Mouse (Mus musculus): Measurements from ENCODE around the gene Tacc3.
A peak's percentile ranks its signal among the peaks of the same experiment; 100 is the strongest.

Tacc3 gene

GRCm38 (mm10) chr5:33694848-33695717, 37.2 kb downstream of the Tacc3 start:
- DNase-seq (ENCODE audit: low spot score), result peak; percentile 79

DNA sequence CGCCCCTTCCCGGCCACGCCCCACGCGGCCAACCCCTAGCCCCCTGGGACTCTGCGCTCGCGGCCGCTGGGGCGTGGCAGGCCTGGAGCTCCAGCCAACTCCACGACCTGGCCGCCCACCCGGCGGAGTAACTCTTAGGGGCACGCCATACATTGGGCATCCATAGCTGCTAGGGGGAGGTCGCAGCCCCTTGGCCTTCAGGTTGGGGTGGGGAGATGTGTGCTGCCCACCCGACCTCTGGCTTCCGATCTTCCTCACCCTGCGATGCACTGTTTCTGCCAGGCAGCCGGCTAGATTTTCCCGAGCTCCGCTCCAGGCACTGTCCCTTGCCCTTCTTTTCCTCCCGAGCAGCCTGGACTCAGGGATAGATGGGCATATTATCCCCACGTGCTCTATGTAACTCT, 37.8 kb downstream of the Tacc3 start:
- DNase-seq (ENCODE audit: low spot score), result peak; percentile 90

DNA sequence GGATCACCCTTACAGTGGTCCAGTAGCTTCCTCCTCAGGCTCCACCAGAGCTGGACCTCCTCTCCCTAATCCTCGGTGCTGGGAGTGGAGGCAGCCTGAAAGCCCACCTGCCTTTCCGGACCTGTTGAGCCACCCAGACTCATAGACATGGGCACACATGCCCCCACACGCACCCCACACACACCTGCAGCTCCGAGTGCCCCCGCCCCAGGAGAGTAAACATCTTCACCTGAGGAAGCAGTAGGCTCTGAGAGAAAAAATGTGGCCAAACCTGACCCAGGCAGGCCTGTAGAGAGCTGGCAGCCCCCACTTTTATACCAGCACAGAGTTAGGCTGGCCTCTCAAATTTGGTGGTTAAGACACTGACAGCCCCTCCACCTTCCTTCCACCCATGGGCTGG, 38.5 kb downstream of the Tacc3 start:
- no peak for DNase-seq (ENCODE audit: low spot score)

DNA sequence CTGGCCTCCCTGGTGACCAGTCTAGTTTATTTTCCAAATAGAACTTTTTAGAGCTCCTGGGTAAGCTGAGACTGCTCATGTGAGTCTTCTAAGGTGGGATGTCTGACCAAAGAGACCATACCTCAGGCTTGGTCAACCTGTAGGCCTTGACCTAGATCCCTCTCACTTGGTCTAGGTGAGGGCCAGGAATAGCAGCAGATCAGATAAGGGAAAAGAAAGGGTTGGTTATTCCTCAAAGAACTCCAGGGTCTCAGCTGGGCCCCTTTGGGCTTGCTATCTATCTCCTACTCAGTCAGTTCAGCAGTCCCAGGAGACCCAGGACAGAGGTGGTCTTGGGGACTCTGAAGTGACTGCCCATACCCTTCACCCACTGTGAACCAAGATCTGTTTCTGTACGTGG, 39.6 kb downstream of the Tacc3 start:
- DNase-seq (ENCODE audit: low spot score), result no peak

DNA sequence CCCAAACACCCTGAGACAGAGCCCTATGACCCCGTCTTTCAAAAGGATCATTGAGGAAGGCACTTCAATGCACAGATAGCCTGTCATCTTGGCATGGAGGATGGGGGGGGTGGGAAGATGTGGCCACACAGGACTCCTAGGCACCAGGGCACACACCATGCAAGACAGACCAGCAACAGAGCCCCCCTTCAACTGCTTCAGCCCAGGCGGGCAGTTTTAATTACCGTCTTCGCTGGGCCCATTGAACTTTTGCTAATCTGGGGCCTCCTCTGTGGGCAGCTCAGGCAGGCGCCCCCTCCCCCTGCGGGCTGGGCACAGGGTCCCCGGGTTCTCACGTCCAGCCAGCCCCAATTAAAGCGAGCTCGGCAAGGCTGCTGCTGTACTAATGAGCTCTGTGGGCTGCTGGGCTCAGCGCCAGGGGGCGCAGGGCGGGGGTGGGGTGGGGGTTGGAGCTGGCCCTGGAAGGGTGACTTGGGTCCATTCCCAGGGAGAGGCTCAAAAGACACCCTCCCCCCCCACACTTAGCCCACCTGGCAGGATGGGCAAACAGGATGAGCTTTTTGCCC, 40.1 kb downstream of the Tacc3 start:
- DNase-seq (ENCODE audit: low spot score), result peak; percentile 44

DNA sequence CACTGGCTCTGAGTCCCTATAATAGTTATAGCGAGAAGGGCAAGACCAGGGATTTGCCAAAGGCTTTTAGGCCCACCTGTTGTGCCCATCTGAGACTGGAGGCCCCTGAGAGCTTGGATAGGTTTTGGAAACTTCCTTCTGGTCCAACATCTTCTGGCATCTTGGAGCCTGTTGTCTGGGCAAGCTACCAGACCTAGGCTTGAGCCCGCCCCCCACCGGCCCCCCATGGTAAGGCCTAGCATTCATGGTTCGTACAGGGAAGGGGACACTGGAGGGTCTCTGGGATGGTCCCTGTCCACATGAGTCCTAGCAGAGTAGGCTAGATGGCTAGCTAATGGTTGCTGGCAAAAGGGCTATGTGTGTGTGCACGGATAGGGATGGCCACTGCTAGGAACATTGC, 40.7 kb downstream of the Tacc3 start:
- DNase-seq (ENCODE audit: low spot score), result no peak

DNA sequence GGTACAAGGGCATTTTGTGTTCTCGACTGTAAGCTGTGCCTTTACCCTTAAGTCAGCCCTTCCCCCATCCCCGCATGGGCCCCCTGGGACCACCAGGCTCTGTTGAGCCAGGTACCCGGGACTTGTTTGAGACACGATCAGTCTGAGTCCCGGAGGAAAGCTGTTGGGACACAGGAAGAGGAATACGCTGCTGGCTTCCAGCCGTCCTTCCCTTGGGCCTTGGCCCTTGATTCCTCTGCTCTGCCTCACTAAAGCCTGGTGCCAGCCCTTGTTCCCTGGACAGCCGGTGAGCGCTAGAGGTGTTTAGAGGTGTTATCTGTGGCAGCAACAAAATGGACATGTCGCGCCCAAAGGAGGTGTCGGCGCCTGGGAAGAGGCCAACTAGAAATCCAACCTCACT, 42.1 kb downstream of the Tacc3 start:
- no peak for DNase-seq (ENCODE audit: low spot score)

DNA sequence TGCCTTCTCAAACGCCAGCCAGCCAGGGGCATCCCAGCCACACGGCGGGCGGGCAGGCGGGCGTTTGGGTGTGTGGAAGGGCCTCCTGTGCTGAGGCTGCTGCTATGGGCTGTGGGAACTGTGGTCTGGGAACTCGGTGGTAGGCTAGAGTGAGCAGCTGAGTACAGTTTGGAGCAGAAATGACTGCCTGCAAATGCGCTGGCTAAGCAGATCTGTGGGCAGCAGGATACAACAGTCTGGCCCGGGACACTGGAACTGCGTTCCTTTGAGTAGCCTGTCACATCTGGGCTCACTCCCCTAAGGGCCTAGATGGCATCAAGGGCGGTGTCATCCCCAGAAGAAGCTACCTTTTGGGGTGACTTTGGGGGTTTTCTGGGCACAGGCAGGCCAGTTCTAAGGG, 43.9 kb downstream of the Tacc3 start:
- no peak for DNase-seq (ENCODE audit: low spot score)

DNA sequence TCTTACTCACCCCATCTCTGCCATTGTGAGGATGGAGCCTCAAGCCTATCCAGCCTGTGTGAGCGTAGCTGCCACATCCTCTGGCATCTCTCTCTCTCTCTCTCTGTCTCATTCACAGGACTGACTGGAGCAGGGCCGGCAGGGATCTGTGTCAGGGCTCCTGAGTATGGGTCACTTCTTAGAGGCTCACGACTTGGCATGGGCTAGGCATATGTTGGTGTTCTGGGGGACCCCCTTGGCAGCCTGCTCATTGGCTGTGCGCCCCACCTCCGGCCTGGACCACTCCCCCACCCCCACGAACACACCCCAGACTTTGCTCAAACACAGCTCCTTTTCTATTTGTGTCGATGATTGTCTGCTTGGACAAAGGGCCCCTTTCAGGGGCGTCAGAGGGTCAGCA, 46.1 kb downstream of the Tacc3 start:
- no peak for DNase-seq (ENCODE audit: low spot score)

DNA sequence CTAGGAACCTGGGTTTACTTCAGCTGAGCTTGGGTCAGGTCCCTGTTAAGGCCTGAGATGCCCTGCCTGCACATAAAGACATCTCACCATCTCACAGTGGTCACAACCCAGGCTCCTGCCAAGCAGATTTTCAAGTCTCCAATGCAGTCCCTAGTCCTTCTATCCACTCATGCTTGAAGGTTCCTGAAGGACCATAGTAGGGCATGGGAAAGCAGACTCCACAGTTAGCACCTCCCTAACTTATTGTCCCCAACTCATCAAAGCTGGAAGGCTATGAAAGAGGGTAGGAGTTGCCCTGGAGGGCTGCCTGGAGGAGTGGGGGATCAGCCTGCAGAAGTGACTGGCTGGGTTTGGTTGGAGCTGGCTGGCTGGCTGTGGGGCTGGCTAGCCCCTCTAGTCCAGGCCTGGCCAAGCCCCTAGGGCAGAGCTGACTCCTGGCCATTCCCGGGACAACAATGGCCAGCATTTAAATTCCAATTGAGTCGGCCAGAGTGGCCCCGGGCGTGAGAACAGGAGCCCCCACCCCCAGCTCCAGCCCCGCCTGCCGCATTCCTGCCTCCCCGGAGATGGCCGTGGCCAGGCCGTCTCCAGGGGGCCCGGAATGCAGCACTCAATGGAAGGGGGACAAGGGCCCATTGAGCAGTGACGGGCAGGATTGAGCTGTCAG, 47.1 kb downstream of the Tacc3 start:
- no peak for DNase-seq (ENCODE audit: low spot score)

DNA sequence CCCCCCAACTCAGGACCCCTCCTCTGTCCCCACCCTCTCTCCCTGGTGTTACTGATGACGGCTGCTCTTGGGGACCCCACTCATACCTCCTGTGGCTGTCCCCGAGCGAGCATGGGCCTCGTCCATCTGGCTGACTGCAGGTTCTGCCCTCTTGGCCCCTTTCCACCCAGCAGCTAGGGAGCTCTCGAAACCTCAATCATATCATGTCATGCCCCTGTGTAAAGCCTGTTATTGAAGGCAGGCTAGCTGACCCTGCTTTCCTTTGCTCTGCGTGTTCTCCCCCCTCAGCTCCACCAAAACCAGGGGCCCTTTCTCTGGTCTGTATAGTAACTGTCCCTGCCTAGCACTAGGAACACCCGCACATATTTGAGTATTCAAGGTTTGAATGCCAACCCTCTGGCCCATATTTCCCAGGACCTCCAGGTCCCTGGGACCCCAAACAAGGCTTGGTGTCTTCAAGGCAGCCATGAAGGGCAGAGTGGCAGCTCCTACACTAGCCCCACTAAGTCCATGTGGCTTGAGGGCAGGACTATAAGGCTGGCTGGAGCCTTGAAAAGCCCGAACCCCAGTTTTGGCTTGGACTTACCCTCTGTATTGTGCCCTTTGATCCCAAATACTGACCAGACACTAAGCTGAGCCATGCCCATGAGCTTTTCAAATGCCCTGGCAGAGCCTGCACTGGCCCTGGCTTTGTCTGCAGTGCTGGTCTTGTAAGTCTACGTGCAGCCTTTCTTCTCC, 47.9 kb downstream of the Tacc3 start:
- DNase-seq (ENCODE audit: low spot score), result no peak

DNA sequence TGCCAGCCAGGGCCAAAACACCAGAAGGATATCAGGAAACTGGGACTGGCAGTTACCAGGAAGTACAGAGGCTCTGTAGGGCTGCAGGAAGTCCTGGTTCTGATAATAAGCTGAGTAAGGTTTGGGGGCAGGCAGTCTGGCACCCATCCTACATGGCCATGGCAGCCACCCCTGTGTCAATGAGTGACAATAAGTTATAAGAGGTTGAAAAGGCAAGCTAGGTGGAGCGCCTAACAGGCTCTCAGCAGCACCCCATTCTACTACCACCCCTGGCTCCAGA, 48.4 kb downstream of the Tacc3 start:
- DNase-seq (ENCODE audit: low spot score), result no peak

- no peak for DNase-seq (ENCODE audit: low spot score)
These were observed 49.2 kb downstream of the Tacc3 start for GRCm38 (mm10) chr5:33707163-33707562.

DNA sequence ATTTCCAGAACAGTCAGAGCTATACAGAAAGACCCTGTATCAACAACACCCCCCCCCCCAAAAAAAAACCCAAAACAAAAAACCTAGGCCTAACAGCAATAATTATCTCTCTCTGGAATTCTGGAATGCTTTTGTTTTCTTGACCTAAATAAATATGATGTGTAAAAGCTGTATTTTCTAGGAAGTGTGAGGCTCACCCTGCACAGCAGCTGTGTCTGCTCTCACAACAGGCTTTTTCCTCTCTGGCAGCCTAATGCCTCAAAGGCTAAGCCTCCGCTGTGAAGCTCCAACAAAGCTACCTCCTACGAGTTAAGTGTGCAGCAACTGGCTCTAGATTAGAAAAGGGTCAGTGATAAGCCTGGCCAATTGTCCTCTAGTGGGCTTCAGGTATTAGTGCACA, 51.1 kb downstream of the Tacc3 start:
- no peak for DNase-seq (ENCODE audit: low spot score)

DNA sequence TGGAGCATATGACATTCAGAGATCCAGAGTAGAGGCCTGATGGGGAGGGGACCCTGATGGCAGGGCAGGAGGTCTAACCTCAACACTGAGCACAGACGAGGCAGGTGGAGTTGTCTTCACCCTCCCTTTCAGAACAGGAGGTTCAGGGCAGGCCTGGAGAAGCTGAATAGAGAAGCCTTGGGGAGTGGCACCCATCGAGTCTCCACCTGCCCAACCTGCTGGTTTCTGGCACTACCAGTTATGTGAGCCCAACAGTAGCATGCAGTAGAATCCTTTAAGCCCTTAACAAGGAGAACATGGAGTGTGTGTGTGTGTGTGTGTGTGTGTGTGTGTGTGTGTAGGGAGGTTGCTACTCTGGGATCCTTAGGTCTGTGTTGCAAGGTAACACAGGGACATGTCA, 54.6 kb downstream of the Tacc3 start:
- DNase-seq (ENCODE audit: low spot score), result no peak

- DNase-seq (ENCODE audit: low spot score), result no peak
These were observed 57.3 kb downstream of the Tacc3 start for GRCm38 (mm10) chr5:33715182-33715581.

GRCm38 (mm10) chr5:33716467-33716866, 58.5 kb downstream of the Tacc3 start:
- DNase-seq (ENCODE audit: low spot score), result no peak

GRCm38 (mm10) chr5:33718460-33718859, 60.5 kb downstream of the Tacc3 start:
- DNase-seq (ENCODE audit: low spot score), result no peak

DNA sequence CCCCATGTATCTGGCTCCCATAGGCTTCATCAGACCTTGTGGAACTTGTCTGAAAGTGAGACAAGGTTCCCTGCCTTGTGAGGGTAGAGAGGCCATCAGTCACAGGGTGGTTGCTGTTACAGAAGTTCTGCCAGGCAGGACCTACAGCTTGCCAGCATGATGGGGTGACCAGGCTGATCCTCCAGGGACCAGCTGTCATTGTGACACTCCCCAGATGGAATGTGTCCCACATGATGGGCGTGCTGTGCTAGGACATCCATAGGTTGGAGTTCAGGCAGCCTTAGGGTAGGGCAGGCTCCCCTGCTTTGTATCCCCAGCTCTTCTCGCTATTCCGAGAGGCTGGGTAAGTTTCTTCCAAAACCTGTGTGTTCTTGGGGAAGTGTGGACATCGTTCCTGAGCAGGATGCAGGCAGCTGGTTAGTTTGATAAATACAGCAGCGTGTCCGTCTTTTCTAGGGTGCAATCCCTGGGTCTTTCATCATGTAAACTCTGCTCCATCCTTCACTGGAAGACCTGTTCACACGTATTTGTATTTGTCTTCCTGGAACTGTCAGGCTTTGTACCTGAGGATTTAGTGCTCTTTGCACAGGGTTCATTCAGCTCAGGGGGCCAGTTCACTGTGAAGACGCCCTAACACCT, 63.0 kb downstream of the Tacc3 start:
- peak; percentile 82 for DNase-seq (ENCODE audit: low spot score)

GRCm38 (mm10) chr5:33721541-33722265, 63.8 kb downstream of the Tacc3 start, which contains the start of gene Fgfr3:
TSS of gene Fgfr3 (plus strand) at chr5:33721674.
- peak; percentile 77 for DNase-seq (ENCODE audit: low spot score)

DNA sequence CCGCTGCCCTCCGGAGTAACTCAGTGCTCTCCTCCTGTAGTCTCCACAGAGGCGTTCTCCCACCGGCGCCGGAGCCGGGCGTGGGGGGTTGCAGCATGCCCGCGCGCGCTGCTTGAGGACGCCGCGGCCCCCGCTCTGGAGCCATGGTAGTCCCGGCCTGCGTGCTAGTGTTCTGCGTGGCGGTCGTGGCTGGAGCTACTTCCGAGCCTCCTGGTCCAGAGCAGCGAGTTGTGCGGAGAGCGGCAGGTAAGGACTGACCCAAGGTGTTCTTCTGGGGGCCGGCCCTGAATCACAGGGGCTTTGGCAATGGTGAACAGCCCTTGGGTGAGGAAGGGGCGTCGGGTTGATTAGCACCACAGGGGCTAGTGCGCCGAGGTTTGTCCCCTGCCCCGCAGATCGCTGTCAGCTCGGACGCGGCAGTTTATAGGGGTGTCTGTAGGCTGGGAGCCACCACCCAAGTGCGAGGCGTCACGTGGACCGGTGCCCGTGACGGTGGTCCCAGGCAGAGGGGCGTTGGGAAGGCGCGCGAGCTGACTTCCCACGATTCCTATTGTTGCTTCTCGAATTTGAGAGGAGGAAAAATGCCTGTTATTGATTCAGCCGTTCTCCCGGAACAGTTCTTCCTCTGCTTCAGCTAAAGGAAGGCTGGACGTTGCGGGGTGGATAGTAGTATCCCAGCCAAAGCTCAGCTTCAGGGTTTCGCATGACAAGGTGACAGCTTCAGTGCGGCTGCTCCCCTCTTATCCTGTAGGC, 64.5 kb downstream of the Tacc3 start:
- no peak for DNase-seq (ENCODE audit: low spot score)

Data from MN1 (cell line).